Mouse (Mus musculus) bone marrow macrophage, adult 2 months (primary cell): ENCODE data around the gene Tm9sf4. TPM values are rescaled to one million over a fixed set of nuclear protein-coding genes. Genes with fewer than 3 reads are reported as not detected.
A peak's percentile ranks its signal among the peaks of the same experiment; 100 is the strongest.

ENCODE experiments used
- H3K27ac ChIP-seq: 2 replicates; pipeline ENCODE4 v1.5.1; 2012; ENCODE audit warnings: low read depth, low read length; ENCODE audit not compliant: insufficient read depth
- H3K4me1 ChIP-seq: 2 replicates; pipeline ENCODE4 v1.6.1; 2012; ENCODE audit warnings: low read length; ENCODE audit not compliant: control insufficient read depth, insufficient read depth
- H3K4me3 ChIP-seq: 2 replicates; pipeline ENCODE4 v1.5.1; 2012; ENCODE audit warnings: mild to moderate bottlenecking, low read length, moderate library complexity; ENCODE audit not compliant: insufficient read depth
- CTCF ChIP-seq: IDR thresholded peaks from 2 replicates; pipeline ENCODE4 v1.5.1; 2012; ENCODE audit warnings: low read depth, mild to moderate bottlenecking, low read length, moderate library complexity
- POLR2A ChIP-seq: IDR thresholded peaks from 2 replicates; pipeline ENCODE4 v1.6.1; 2012; ENCODE audit warnings: mild to moderate bottlenecking, low read depth, low read length, borderline replicate concordance
- polyA plus RNA-seq: library from polyadenylated mRNA; stranded (reverse); fragments of >200 nt; gene quantifications from 2 replicates; pipeline ENCODE4 v1.2.4, GENCODE M21; 2012; ENCODE audit not compliant: missing spikeins, insufficient read depth, insufficient read length

Tm9sf4 gene
- polyA plus RNA-seq, 1 experiment = 73.5 TPM

GRCm38 (mm10) chr2:153222566-153222965 is 61.5 kb downstream of the Tm9sf4 start:
- TF ChIP-seq CTCF = no peak
- no peak for TF ChIP-seq POLR2A
- Histone ChIP-seq H3K4me3 (no peak overlapping the region), H3K27ac (no peak overlapping the region), H3K4me1 (peaks cover 22% of the 10 kb centered on the region)

- Histone ChIP-seq H3K4me1 (peaks cover 13% of the 10 kb centered on the region), H3K27ac (no peak within 1 kb of the TSS), H3K4me3 (peak within 1 kb of the TSS; percentile 68)
- TF ChIP-seq CTCF = no peak
- no peak for TF ChIP-seq POLR2A
These were observed 64.0 kb downstream of the Tm9sf4 start, which contains the start of gene Tspyl3 for GRCm38 (mm10) chr2:153224946-153225594. Gene Tspyl3, minus strand, starts transcription at chr2:153225441.

- peaks cover 13% of the 10 kb centered on the region for H3K4me1 ChIP-seq
- no peak overlapping the region for H3K27ac ChIP-seq
- H3K4me3 ChIP-seq = peak overlapping the region; percentile 68
- no peak for TF ChIP-seq CTCF
- no peak for TF ChIP-seq POLR2A
These were observed 64.5 kb downstream of the Tm9sf4 start for GRCm38 (mm10) chr2:153225595-153225953.

GRCm38 (mm10) chr2:153227959-153228358 is 66.9 kb downstream of the Tm9sf4 start:
- Histone ChIP-seq H3K27ac (no peak overlapping the region), H3K4me3 (no peak overlapping the region), H3K4me1 (peaks cover 5% of the 10 kb centered on the region; the same call in 1 of the 2 replicates)
- no peak for TF ChIP-seq POLR2A
- no peak for TF ChIP-seq CTCF

- H3K27ac ChIP-seq = no peak overlapping the region
- TF ChIP-seq CTCF = no peak
- no peak for TF ChIP-seq POLR2A
- peaks cover 6% of the 10 kb centered on the region for H3K4me1 ChIP-seq
- H3K4me3 ChIP-seq = no peak overlapping the region
These were observed 67.4 kb downstream of the Tm9sf4 start for GRCm38 (mm10) chr2:153228523-153228922.

GRCm38 (mm10) chr2:153237193-153237592 is 76.1 kb downstream of the Tm9sf4 start:
- Histone ChIP-seq H3K27ac (no peak overlapping the region), H3K4me1 (peaks cover 45% of the 10 kb centered on the region), H3K4me3 (no peak overlapping the region)
- TF ChIP-seq POLR2A (no peak), CTCF (no peak)

GRCm38 (mm10) chr2:153237891-153238290 is 76.8 kb downstream of the Tm9sf4 start:
- peak overlapping the region; percentile 82 for H3K27ac ChIP-seq
- no peak overlapping the region for H3K4me3 ChIP-seq
- peaks cover 50% of the 10 kb centered on the region for H3K4me1 ChIP-seq
- no peak for TF ChIP-seq CTCF

- Histone ChIP-seq H3K27ac (peak overlapping the region; percentile 82), H3K4me3 (no peak overlapping the region), H3K4me1 (peaks cover 50% of the 10 kb centered on the region)
These were observed 77.3 kb downstream of the Tm9sf4 start for GRCm38 (mm10) chr2:153238406-153238805.

GRCm38 (mm10) chr2:153239021-153239859 is 78.1 kb downstream of the Tm9sf4 start:
- Histone ChIP-seq H3K27ac (peak overlapping the region; percentile 82), H3K4me3 (peak overlapping the region; percentile 99), H3K4me1 (peaks cover 44% of the 10 kb centered on the region)
- TF ChIP-seq POLR2A = no peak
- no peak for TF ChIP-seq CTCF

More at GRCm38 (mm10) chr2:153238406-153238805, 77.3 kb downstream of the Tm9sf4 start:
- TF ChIP-seq CTCF (no peak), POLR2A (no peak)

- TF ChIP-seq CTCF (no peak), POLR2A (no peak)
- Histone ChIP-seq H3K4me1 (peaks cover 44% of the 10 kb centered on the region), H3K4me3 (peak overlapping the region; percentile 99), H3K27ac (peak overlapping the region; percentile 82)
These were observed 78.9 kb downstream of the Tm9sf4 start for GRCm38 (mm10) chr2:153239860-153240480.

GRCm38 (mm10) chr2:153240701-153241235 is 79.7 kb downstream of the Tm9sf4 start:
- peaks cover 42% of the 10 kb centered on the region for H3K4me1 ChIP-seq
- TF ChIP-seq CTCF (no peak), POLR2A (peak; percentile 49; the same call in 1 of the 2 replicates)
- H3K27ac ChIP-seq = peak overlapping the region; percentile 82
- H3K4me3 ChIP-seq = peak overlapping the region; percentile 99
